Mouse (Mus musculus): ENCODE measurements around the gene Hs3st2.

The Hs3st2 gene

DNA sequence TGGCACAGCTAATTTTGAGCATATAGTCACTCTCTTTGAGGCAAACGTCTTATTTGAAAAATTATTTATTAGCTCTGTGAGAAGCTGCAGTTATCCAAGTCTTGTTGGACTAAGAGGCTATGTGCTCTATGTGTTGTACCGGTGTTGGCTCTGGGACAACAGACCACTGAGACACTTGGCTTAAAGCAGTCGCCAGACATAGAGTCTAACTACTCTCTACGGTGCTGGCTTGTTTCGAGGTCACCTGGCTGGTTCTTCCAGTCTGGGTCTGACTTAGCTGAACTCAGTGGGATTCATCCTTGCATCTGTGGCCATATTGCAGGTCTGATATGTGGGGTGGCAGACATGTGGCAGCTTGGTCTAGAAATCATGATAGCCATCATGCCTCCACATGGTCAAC, 72.8 kb downstream of the Hs3st2 start:
- no peak for DNase-seq

DNA sequence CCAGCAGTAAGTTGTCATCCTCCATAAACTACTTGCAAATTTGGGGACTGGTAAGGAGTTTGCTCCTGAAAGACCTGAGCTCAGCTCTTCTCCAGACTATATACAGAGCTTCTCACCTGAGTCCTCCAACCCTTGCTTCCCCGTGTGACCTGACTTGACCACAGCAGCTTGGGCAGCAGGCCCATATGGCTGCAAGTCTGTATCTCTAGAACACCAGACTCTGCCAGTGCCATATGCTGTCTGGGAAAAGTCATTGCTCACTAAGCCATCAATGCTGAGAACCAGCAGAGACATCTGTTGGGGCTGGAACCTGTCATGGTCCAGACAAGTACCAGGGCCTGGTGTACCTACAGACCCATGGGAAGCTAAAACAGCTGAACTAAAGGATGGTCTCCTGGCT, 73.5 kb downstream of the Hs3st2 start:
- DNase-seq = no peak

DNA sequence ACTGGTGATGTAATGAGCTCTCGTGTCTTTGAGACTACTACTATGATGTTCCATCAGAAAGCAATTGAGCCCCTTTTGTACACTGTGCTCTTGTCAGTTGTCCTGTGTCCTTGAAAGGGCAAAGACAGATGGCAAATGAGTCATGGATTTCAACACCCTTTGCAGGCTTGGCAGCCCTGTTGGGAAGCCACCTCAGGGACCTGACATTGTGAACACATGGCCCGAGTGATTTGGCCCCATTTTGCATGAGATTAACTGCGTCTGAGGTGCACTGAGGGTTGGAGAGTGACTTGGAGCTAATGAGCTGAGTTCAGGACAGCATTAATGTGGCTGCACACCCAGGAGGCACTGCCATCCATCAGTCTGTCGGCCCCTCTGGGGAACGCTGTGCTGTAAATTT, 74.7 kb downstream of the Hs3st2 start:
- no peak for DNase-seq

DNA sequence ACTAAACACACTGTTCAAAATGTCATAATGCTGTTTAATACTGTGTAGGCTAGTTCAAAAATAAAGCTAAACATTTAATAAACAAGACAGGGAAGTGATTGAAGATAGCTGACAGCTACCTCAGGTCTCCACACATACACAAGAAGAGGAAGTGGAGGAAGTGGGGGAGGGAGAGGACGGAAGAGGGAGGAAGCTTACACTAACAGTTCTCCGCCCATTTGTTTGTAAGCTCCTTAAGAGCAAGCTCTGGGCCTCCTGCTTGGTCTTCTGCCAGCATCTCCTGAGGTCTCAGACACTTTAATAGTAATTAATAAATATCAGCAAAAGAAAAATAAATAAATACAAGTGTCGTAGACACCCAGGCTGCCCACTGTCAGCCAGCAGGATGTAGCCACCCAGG, 77.8 kb downstream of the Hs3st2 start:
- DNase-seq = peak; percentile 73

DNA sequence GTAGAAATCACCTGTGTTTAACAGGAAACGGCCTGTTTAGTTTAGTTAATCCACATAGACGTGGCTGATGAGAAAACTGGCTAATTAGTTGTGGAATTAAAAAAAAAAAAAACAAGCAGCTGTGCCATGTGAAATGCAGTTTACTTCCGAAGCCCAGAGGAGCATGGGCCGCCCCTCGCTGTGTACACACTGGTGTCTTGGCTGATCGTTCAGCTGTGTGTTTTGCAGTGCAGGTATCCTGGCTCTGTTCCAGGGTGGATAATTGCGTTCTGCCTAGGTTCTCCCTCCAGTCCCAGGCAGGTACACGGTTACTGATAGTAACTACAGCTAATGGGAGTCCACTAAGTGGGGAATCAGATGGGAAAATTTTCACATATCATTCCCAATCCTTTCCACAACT, 86.6 kb downstream of the Hs3st2 start:
- DNase-seq = no peak

DNA sequence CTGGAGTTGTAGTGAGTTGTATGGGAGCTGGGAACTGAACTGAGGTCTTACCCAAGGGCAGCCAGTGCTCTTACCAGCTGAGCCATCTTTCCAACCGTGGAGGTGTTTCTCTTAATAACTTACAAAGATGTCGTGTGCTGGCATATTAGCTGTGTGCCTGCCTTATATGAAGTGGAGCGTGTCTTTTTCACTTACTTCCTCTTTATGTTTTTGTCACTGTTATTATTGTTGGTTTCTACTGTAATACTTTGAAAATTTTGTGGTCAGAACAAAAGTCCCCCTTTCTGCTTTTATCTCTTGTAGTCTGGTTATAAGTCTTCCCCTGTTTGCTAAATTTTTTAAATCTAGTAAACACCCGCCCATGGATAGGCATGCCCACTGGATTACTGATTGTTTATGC, 88.4 kb downstream of the Hs3st2 start:
- DNase-seq = no peak

DNA sequence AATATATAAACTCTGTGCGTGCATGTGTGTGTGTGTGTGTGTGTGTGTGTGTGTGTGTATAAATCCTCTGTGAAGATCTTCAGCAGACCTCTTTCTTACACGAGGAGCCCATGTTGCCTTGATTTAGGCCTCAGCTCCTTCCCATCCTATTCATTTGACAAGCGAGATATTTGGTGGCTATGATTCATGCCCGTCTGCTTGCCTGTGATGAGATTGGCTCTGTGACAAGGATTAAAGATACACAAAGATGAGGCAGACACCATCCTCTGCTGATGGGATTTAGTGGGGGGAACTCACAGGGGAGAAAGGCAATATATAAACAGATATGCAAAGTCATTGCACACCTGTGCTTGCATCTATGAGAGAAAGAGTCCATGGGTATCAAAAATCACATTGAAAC, 92.9 kb downstream of the Hs3st2 start:
- DNase-seq = no peak

DNA sequence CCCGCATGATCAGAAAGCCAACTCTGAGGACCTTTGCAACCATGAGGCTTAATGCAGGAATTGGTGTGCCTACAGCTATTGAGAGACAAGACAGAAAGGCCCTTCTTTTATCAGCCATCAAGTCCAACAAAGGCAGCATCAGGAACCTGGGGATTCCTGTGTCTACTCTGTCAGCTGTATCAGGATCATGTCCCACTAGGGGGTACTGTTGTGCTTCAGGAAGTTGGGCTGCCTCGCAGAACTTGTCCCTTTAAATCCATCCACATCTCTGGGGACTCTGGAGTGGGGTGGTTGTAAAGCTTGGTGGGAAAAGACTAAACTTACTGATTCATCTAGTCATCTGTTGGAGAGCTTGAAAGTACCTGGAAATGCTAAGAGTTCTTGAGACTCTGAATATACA, 93.6 kb downstream of the Hs3st2 start:
- no peak for DNase-seq

DNA sequence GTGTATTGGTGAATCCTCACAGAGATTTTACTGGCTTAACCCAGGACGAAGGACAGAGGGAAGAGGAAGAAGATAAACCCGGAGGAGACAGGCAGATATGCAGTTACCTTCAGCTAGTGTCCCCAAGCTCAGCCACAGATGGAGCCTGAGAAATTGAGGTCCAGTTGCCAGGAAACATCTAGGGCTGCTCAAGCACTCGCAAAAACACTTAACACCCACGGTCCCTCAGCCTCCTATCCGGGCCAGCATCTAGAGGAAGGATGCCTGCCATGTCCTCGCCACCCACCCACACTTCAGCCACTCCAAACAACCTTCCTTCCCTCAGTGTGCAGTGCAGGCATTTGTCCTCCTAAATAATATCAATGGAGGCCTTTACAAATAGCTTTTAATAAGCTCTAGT, 95.6 kb downstream of the Hs3st2 start:
- no peak for DNase-seq

DNA sequence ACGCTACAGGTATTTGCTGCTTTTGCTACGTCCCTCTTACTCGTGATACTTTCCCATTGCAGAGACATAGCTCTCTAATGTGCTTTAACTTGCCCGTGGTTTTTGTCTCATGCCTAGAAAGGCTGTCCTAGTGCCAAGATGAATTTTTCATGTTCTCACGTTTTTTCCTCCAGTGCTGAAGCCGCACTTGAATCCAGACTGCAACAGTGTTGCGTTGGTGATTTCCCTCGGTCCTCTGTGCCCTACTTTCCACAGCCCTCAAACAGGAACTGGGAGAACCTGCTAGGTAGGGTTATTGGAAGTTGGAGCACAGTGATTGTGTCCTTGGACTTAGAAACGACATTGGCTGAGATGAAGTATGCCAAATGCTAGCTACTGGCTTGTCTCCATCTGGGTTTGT, 97.7 kb downstream of the Hs3st2 start:
- DNase-seq = no peak

DNA sequence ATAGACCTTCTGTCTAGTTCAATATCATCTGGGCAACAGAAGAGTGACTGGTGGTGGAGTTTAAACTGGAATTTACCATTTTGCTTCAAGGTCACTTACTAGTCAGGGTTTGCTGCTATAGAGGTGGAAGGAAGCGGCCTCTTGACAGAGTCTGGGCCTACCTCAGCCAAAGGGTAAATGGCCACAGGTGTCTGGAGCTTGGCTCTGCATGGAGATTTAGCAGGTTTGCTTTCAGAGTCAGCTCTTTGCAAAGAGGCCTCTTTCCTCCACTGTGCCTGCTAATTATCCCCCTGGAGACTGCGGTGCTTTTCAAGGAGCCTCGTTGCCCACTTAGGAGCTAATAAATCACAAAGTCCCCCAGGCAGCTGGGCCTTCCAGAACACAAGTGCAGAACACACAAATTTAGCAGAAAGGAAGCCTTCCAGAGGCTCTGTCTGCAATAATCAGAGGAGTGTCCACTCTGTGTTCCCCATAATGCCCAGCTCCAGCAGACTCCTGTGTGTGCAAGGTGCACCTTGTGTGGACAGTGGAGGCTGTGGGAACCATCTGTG, 99.9 kb downstream of the Hs3st2 start:
- no peak for DNase-seq

DNA sequence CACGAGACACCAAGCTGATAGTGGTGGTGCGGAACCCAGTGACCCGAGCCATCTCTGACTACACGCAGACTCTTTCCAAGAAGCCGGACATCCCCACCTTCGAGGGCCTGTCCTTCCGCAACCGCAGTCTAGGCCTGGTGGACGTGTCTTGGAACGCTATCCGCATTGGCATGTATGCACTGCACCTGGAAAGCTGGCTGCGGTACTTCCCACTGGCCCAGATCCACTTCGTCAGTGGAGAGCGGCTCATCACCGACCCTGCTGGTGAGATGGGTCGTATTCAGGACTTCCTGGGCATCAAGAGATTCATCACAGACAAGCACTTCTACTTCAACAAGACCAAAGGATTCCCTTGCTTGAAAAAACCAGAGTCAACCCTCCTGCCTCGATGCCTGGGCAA, 108.9 kb downstream of the Hs3st2 start:
- no peak for DNase-seq

DNA sequence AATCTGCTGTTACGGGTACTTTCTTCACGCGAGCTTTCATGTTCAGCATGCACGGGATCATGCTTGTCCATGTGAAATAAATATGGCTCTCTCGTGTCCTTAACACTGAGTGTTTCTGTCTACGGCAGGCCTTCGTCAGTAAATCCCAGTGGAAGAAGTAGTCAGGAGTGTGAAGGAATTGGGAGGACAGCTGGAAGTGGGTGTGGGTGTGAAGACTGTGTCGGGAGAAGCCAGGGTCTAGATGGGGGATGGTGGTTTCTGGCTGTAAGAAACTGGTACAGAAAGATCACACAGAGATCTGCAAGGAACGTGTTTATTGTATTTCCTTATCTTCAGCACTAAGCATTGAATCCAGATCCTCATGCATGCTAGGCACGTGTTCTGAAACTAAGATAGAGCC, 110.0 kb downstream of the Hs3st2 start:
- no peak for DNase-seq

DNA sequence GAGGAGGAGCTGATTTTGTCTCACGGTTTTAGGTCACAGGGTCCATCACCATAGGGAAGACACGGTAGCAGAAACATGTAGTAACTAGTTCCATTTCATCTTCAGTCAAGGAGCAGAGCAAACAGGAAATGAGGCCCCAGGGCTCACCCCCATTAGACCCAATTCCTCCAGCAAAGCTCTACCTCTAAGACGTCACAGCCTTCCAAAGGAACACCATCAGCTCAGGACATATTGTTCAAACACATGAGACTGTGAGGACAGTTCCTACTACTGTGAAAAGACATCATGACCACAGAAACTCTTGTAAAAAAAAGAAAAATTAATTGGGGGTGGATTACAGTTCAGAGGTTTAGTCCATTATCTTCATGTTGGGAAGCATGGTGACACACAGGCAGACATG, 125.1 kb downstream of the Hs3st2 start:
- no peak for DNase-seq

DNA sequence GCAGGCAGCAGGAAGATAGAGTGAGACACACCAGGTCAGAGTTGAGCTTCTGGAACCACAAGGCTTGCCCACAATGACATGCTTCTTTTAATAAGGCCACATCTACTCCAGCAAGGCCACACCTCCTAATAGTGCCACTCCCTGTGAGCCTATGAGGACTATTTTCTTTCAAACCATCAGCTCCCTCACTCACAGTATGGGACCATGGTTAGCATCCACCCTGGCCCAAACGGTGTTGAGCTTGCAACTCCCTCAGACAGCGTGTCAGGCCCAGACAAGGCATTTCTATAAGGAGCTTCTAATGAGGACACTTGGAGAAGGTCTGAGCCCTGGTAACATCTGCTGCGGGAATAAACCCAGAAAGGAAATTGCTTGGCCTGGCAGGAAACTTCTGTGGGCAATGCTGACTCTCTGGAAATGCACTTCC, 125.5 kb downstream of the Hs3st2 start:
- DNase-seq = no peak

DNA sequence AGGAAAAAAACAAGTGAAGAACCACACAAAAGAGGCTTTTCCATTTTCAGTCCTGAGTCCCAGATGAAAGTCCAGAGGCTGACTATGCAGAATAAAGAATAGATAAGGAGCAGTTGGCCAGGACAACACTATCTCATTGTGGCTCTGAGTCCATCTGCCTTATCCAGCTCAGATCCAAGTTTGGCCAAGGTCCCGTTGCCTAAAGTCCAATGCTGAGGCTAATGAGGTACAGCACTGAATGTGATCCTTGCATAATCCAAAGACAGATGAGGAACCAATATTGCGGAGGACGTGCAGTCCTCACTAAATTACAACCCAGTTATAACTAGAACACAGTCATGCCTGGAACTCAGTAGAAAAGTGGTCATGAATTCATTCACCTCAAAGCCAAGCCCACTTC, 130.5 kb downstream of the Hs3st2 start:
- DNase-seq = no peak

DNA sequence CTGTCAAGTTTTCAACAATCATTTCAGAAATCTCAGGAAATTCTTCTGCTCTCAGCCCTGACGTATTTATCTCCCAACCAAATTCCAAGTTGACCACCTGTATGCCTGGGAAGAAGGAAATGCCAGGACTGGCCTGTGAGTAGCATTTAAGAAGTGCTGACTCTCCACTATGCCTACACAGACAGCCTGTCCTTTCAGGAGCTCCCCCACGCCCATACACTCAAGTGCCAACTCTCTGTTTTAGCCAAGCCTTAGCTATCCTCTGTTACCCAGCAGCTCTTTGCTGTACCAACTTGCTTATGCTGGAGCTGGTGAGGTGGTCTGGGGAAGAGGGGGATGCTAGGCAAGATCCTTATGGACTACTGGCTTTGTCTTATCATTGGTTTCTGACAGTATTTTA, 137.4 kb downstream of the Hs3st2 start:
- DNase-seq = no peak

DNA sequence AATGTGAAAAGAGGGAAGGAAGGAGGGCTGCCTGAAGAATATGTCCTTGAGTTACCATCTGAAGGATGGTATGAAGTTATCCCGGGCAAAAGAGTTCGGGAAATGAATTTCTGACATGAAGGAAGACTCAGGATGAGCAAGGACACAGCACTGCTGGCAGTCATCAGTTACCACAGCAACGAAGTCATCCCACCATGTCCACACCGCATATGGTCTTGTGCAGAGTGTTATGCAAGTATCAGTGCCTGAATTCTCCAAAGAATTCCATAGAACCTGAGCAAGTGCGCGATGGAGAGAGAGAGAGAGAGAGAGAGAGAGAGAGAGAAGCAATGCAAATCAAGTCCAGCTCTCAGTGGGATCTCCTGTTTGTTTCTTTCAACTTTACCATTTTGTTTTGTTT, 142.0 kb downstream of the Hs3st2 start:
- no peak for DNase-seq

DNA sequence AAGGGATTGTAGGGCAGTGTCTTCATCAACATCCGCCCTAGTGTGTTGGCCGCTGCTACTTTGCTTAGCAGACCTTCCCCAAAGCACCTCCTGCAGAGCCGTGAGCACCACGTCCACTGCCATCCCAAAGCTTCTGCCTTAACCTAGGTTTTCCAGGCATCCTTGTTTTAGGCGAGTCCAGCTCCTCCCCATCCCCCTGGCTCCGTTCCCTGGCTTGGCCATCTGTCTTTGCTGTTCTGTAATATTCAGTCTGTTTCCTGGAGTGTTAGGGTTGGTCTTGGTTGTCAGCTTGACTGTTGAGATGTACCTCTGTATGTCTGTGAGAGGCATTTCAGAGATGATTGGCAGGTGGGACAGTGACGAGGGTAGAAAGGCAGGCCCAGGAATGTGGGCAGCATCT, 142.7 kb downstream of the Hs3st2 start:
- DNase-seq = no peak

DNA sequence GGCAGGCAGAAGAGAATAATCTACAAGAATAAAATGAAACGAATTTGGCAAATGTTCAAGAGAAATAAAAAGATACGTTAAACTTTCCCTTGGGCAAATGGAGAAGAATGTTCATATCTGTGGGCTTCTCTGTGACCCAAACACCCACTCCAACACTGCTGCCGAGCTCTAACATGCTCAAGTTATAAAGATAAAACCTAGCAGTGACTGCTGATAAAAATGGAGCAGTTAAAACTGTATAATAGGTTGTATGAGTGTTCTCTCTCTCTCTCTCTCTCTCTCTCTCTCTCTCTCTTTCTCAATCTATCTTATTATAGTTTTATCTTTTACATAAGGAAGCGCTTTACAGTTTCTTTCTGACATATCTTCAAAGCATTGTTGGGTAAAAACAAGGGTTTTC, 144.3 kb downstream of the Hs3st2 start:
- no peak for DNase-seq

DNA sequence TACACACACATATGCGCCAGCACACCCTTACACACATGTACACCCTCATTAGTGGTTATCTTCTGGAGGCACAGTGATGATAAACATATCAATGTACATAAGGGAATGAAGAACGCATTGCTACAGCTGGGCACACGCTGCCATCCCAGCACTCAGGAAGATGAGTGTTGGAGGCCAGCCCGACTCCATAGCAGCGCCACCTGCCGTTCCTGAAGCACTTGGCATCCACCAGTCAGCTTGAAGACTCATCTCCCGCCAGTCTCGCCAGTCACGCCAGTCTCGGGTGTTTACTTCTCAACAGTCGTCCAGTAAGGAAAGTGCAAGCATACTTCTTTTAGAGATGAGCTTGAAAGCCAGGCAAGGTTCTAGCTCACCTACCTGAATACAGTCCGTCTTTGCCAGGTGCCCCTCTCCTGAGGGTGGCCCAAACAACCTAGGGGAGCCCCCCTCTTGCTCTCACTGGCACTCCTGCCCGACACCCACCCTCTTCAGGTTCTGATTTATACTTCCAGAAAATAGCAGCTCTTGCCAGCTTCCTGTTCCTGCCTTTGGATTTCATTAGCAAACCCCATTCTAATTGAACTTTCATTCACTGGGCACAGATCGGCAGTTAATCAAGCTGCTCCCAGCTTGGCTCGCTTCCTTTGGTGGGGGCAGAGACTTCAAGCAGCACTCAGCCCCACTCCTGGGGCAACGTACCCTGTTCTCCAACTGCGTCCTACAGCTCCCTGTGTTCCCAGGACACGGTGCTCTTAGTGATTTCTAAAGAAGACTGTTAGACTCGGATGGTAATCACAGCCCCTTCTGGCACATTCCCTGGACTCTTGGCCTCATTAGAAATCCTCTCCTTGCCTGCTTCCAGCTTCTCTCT, 148.0 kb downstream of the Hs3st2 start:
- peak; percentile 13 for DNase-seq

DNA sequence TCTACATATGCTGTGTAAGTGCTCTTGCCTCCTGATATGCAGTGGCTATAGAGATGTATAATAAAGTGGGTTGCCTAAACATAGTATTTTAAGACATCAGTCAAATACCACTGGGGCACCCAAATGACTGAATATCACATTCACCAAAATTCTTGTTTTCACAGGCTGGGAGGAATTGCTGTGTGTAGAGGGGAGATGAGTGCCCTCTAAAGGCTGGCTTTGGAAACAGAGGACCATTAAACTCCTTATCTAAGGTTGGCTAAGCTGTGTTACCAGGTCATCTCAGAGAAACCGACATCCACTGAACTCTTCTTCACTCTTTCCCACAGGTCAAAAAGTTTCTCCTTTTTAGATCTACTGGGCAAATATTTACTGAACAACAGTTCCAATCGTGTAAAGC, 150.8 kb downstream of the Hs3st2 start:
- DNase-seq = no peak

DNA sequence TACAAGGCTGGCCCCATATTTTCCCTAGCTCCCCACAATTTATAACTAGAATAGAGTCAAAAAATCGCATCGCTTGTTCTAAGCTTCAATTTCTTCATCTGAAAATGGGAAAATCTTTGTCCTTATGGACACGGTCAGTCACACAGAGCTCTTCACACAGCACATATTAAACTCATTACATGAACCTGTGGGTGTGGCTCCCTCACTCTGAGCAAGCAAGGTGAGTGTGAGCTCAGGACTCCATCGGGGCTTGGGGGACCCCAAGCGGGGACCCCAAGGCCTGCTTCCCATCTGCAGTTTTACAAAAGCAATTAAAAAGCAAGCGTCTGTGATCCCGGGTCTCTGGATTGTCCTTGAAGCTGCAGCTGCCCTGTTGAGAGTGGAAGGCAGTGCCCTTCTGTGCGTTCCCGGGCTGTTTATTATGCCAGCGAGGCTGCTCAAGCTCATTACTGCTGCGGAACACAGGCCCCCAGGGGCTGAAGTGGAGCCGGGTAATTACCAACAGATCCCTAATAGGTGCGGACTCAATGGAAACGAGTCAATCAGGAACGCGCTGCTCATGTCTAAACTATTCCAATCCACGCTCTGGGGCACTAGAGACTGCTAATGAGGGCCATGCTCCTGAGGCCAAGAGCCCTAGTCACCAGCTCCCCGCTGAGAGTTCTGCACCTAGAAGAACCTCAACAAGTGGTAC, 157.8 kb downstream of the Hs3st2 start:
- no peak for DNase-seq

All from lung, postnatal 10 days (tissue).